In the genomic region with DNA sequence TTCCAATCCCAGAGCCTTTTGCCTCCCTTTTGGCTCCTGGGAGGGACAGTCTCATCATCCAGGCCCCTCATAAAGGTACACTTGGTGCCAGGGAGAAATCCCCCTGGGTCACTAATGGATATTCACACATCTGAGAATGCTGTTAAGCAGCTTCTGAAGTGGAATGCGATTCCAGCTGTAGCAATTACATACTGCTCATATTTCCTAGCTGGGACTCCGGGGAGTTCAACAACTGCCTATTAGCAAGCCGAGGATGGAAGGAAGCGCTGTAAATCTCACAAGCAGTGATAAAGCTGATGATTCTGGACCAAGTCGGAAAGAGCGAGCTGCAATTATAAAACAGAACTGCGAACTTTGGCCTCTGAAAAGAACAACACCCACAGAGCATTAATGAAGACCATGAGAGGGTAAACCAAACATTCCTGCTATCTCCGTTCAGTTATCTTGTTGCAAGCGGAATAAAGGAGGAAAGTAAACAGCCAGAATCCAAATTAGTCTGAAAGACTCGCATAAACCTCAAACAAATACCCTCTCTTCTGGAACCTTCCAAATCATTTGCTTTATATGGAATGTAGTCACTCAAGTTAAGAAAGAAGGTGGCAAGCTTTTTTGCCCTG, we compare ENCODE assay signal across 8 mouse cellular contexts.
A peak's percentile ranks its signal among the peaks of the same experiment; 100 is the strongest.
DNase-seq lines count a peak whose midpoint lies in the region; ATAC-seq lines count a peak whose summit lies in the region.

No protein-coding gene starts in this region.

- H3K4me1 ChIP-seq in midbrain, embryonic 12.5 days: no peaks in the 10 kb centered on the region
- H3K4me1 ChIP-seq in midbrain, embryonic 11.5 days (ENCODE audit: control insufficient read depth, insufficient read depth, low read length): no peaks in the 10 kb centered on the region
- H3K4me1 ChIP-seq in intestine, embryonic 16.5 days (ENCODE audit: control insufficient read depth, insufficient read depth, low read length): peaks cover 5% of the 10 kb centered on the region
- peaks cover 6% of the 10 kb centered on the region; the same call in 1 of the 2 replicates for H3K4me1 ChIP-seq in lung, embryonic 15.5 days

- H3K36me3 ChIP-seq in midbrain, embryonic 12.5 days: no peaks in the 10 kb centered on the region
- H3K36me3 ChIP-seq in midbrain, embryonic 11.5 days (ENCODE audit: control insufficient read depth, insufficient read depth, low read length): no peaks in the 10 kb centered on the region
- H3K36me3 ChIP-seq in intestine, embryonic 16.5 days (ENCODE audit: control insufficient read depth, insufficient read depth, low read length): no peaks in the 10 kb centered on the region
- H3K36me3 ChIP-seq in lung, embryonic 15.5 days: no peaks in the 10 kb centered on the region

- 68% methylated on average over 10 of the region's 10 CpGs for WGBS in midbrain, embryonic 12.5 days
- 62% methylated on average over 10 of the region's 10 CpGs for WGBS in midbrain, embryonic 11.5 days
- 18% methylated on average over 10 of the region's 10 CpGs for WGBS in intestine, embryonic 16.5 days
- WGBS in lung, embryonic 15.5 days: 10% methylated on average over 10 of the region's 10 CpGs

- no peak overlapping the region for H3K27ac ChIP-seq in midbrain, embryonic 12.5 days (replicated peaks)
- no peak overlapping the region for H3K27ac ChIP-seq in midbrain, embryonic 11.5 days (ENCODE audit: low read depth, low read length)
- peak overlapping the region; percentile 75 for H3K27ac ChIP-seq in intestine, embryonic 16.5 days (ENCODE audit: low read length)
- peak overlapping the region; percentile 69 for H3K27ac ChIP-seq in lung, embryonic 15.5 days

- H3K27me3 ChIP-seq in midbrain, embryonic 12.5 days: no peaks in the 10 kb centered on the region
- no peaks in the 10 kb centered on the region for H3K27me3 ChIP-seq in midbrain, embryonic 11.5 days (ENCODE audit: control insufficient read depth, insufficient read depth, low read length)
- H3K27me3 ChIP-seq in intestine, embryonic 16.5 days (replicated peaks; ENCODE audit: control insufficient read depth, insufficient read depth, low read length): no peaks in the 10 kb centered on the region
- no peaks in the 10 kb centered on the region for H3K27me3 ChIP-seq in lung, embryonic 15.5 days

- 0 out of 2 replicates have a peak, but pooled peaks have one; percentile 30 for ATAC-seq in midbrain, embryonic 12.5 days (ENCODE audit: low FRiP score, low read depth)
- no peak for ATAC-seq in midbrain, embryonic 11.5 days (ENCODE audit: low FRiP score)
- peak; percentile 86 for ATAC-seq in intestine, embryonic 16.5 days
- peak; percentile 52; the same call in 1 of the 2 replicates for ATAC-seq in lung, embryonic 15.5 days (ENCODE audit: borderline replicate concordance, extremely low read depth, low FRiP score, low TSS enrichment)

- no peak for DNase-seq in midbrain, embryonic 11.5 days (ENCODE audit: low spot score, missing footprints)
- DNase-seq in gastrocnemius, postnatal 25 days: peak; percentile 6
- no peak for DNase-seq in cerebellum, adult 11-12 months
- DNase-seq in thymus, postnatal 0 days (ENCODE audit: low spot score): no peak
- DNase-seq in natural killer cell, adult 2 months (ENCODE audit: low spot score in 2 of 2): no peak

- H3K9ac ChIP-seq in midbrain, embryonic 12.5 days (replicated peaks): no peak overlapping the region
- no peak overlapping the region for H3K9ac ChIP-seq in midbrain, embryonic 11.5 days (ENCODE audit: low read length)
- H3K9ac ChIP-seq in intestine, embryonic 16.5 days (ENCODE audit: low read depth, low read length): no peak overlapping the region
- H3K9ac ChIP-seq in lung, embryonic 15.5 days: no peak overlapping the region

- H3K9me3 ChIP-seq in midbrain, embryonic 12.5 days: no peaks in the 10 kb centered on the region
- no peaks in the 10 kb centered on the region for H3K9me3 ChIP-seq in midbrain, embryonic 11.5 days (ENCODE audit: control insufficient read depth, low read length)
- no peaks in the 10 kb centered on the region for H3K9me3 ChIP-seq in intestine, embryonic 16.5 days (ENCODE audit: control insufficient read depth, low read length)
- H3K9me3 ChIP-seq in lung, embryonic 15.5 days: no peaks in the 10 kb centered on the region

- H3K4me2 ChIP-seq in midbrain, embryonic 12.5 days (replicated peaks): no peak overlapping the region
- H3K4me2 ChIP-seq in midbrain, embryonic 11.5 days: no peak overlapping the region
- H3K4me2 ChIP-seq in intestine, embryonic 16.5 days (ENCODE audit: low read depth, low read length): peak overlapping the region; percentile 13
- H3K4me2 ChIP-seq in lung, embryonic 15.5 days: peak overlapping the region; percentile 45

- H3K4me3 ChIP-seq in midbrain, embryonic 12.5 days: no peak overlapping the region
- no peak overlapping the region for H3K4me3 ChIP-seq in midbrain, embryonic 11.5 days (ENCODE audit: low read depth, low read length)
- H3K4me3 ChIP-seq in intestine, embryonic 16.5 days (ENCODE audit: low read length): no peak overlapping the region
- no peak overlapping the region for H3K4me3 ChIP-seq in lung, embryonic 15.5 days

Comparison
In these comparisons a context has a peak if more than half of its experiments do, and no peak if none do; other contexts are left out.
1. H3K27ac ChIP-seq: peak in intestine, embryonic 16.5 days (single experiment) and lung, embryonic 15.5 days (single experiment); none in midbrain, embryonic 12.5 days (single experiment) and midbrain, embryonic 11.5 days (single experiment).
2. H3K4me2 ChIP-seq: peak in intestine, embryonic 16.5 days (single experiment) and lung, embryonic 15.5 days (single experiment); none in midbrain, embryonic 12.5 days (single experiment) and midbrain, embryonic 11.5 days (single experiment).